Mouse (Mus musculus) gastrocnemius, postnatal 25 days (tissue): ENCODE measurements at regions not wholly inside any gene's neighbourhood (a gene's known extent, or its start where the extent isn't known, plus 50 kb on each side); places are given as distances from the start of the nearest gene placed in this dataset.

ENCODE experiments used
- DNase-seq: peaks from one replicate; pipeline ENCODE4 v3.0.0; 2022

DNA sequence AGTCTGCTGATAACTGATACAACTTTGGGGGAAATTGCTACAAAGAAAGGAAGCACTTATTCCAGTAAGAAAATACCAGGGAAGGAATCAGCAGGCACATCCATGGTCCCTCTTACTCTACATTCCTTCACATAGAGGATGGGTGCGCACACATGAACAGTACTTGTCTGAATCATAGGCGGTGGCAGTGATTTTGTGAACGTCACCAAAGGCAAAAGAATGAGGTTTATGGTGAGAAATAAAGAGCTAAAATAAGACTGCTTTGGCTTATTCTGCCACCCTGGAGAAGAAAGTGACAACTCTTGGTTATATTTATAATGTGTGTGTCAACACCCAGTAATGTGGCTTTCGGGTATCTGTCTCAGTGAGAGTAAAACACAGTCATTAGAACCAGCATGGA lies 59.9 kb upstream of the Ccdc80 start:
- DNase-seq = no peak

DNA sequence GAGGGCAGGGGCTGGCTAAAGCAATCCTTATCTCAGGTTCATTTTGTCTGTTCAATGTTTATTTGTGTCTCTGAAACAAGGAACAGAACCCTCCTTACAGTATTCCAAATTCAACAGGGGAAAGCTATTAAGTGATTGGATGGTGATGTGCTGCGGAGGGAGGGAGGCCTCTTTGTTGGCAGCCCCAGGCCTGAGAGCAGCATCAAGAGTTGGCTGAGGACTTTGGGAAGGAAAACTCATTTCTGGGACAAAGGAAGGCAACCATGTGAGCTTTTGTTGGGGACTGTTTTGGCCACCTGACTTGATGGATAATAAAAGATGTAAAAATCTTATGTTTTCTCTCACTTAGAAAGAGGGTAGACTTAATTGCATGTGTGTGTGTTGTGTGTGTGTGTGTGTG lies 58.8 kb upstream of the Ccdc80 start:
- DNase-seq = peak; percentile 62

GRCm38 (mm10) chr16:45036806-45037520 lies 56.2 kb upstream of the Ccdc80 start:
- DNase-seq = peak; percentile 55

DNA sequence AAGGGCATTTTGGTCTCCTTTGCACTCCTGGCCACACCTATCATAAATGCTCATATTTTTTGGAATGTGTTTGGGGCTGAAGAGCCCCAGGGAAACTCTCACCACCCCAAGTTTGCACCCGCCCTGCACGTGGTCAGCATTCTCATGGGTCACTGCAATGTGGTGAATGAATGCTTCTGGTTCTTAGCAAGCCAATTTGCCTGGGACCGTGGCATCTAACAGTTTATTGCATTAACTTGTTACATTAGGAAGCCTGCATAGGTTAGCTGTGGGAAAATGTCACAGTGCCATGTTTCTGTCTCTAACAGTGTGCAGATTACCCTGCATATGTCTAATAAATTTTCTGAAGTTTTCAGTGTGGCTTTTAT lies 55.7 kb upstream of the Ccdc80 start:
- DNase-seq = no peak

DNA sequence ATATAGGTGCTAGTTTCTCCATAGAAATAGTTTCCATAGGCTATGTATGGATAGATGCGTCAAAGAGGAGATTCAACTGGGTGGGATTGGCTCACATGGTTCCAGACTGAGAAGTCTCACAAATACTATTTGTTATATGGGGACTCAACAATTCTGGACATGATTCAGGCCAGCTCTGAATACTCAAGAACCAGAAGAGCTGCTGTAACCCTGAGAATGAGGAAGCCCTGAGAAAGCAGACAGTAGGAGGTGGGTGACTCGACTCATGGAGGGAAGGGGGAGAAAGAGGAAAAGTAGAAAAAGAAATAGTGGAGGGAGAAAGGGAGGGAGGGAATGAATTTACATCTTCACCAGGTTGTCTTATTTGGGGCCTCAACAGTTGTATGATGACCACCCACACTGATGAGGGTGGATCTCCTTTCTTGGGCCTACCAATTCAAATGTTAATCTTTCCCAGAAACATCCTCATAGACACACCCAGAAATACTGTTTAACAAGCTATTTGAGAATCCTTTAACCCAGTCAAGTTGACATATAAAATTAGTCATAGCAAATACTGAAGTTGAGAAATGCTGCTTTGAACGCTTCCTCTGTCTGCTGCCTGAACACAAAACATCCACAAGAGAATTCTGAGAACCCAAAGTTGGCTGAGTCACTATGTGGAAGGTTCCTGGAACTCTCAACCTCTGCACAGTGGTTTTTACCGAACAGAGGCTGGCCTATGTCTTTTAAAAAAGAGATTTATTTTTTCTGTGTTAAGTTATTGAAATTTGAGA lies 54.8 kb upstream of the Ccdc80 start:
- DNase-seq = no peak
